In the genomic region with DNA sequence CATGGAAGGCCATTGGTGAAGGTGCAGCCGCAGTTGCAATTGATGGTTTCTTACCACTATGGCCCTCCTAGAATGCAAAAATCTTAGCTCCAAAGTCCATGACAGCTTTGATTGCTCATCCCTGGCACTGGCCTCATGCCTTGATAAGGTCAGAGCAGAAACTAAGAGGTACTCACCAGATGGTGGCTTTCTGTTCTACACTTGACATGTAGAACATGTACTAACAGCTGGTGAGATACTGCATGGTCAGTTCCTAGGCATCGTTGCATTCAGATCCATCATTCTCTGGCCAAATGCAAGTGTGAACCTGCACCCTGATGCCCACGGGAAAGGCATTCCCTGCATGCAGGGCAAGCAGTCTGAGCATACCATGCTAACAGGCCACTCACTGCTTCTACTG, we compare ENCODE assay signal across 19 mouse cellular contexts.
DNase-seq lines count a peak whose midpoint lies in the region; ATAC-seq and TF ChIP-seq lines count a peak whose summit lies in the region.
"Had no signal": no experiment of that assay in that cellular context is flagged by ENCODE, and none has a peak within 500 bp of the region (broad histone marks: within the 10 kb centered on the region; RNA-seq: fewer than 3 reads in every experiment).

No protein-coding gene starts in this region.

- no peak overlapping the region for H3K9ac ChIP-seq in kidney, embryonic 15.5 days
- H3K9ac ChIP-seq: liver, embryonic 12.5 days had no signal

- peaks cover 63% of the 10 kb centered on the region for H3K4me1 ChIP-seq in heart, embryonic 10.5 days
- H3K4me1 ChIP-seq in kidney, embryonic 15.5 days = peaks cover 62% of the 10 kb centered on the region

- TF ChIP-seq CTCF in C2C12 (IDR thresholded peaks at IDR 0.05; ENCODE audit: control insufficient read depth, insufficient read depth, insufficient read length) = no peak

- whole genome bisulfite sequencing in heart, embryonic 10.5 days = 69% methylated on average over 3 of the region's 3 CpGs
- WGBS in kidney, embryonic 15.5 days = 65% methylated on average over 3 of the region's 3 CpGs

- ATAC-seq in kidney, embryonic 15.5 days (replicated peaks; ENCODE audit: low FRiP score) = no peak
- ATAC-seq: activated CD4-positive, CD25-positive, alpha-beta regulatory T cell, adult 4 months; CD4-positive, CD25-positive, alpha-beta regulatory T cell, adult 4 months; hindbrain, postnatal 0 days; liver, embryonic 12.5 days; Patski had no signal

- no peaks in the 10 kb centered on the region for H3K9me3 ChIP-seq in heart, embryonic 10.5 days
- H3K9me3 ChIP-seq in kidney, embryonic 15.5 days (replicated peaks) = no peaks in the 10 kb centered on the region
- H3K9me3 ChIP-seq: hindbrain, embryonic 10.5 days; liver, embryonic 12.5 days had no signal

- no peaks in the 10 kb centered on the region for H3K79me2 ChIP-seq in C2C12 (ENCODE audit: control insufficient read depth, insufficient read depth)

- H3K36me3 ChIP-seq in heart, embryonic 10.5 days = no peaks in the 10 kb centered on the region
- H3K36me3 ChIP-seq in kidney, embryonic 15.5 days = no peaks in the 10 kb centered on the region
- no peaks in the 10 kb centered on the region for H3K36me3 ChIP-seq in C2C12 (ENCODE audit: control insufficient read depth, insufficient read depth)
- H3K36me3 ChIP-seq: hindbrain, embryonic 10.5 days; liver, embryonic 12.5 days had no signal

- no peak overlapping the region for H3K4me3 ChIP-seq in heart, embryonic 10.5 days
- no peak overlapping the region for H3K4me3 ChIP-seq in kidney, embryonic 15.5 days (replicated peaks)
- H3K4me3 ChIP-seq in C2C12 (ENCODE audit: insufficient read depth, poor library complexity, severe bottlenecking) = no peak overlapping the region
- H3K4me3 ChIP-seq: hindbrain, embryonic 10.5 days; liver, embryonic 12.5 days had no signal

- no peak overlapping the region for H3K4me2 ChIP-seq in kidney, embryonic 15.5 days
- H3K4me2 ChIP-seq: liver, embryonic 12.5 days had no signal

- H3K79me3 ChIP-seq in C2C12 (ENCODE audit: low read depth) = no peaks in the 10 kb centered on the region

- no peak overlapping the region for H3ac ChIP-seq in C2C12 (ENCODE audit: control insufficient read depth, insufficient read length, low read depth)

- H3K27me3 ChIP-seq in heart, embryonic 10.5 days (ENCODE audit: insufficient read depth, poor library complexity, severe bottlenecking) = no peaks in the 10 kb centered on the region
- no peaks in the 10 kb centered on the region for H3K27me3 ChIP-seq in kidney, embryonic 15.5 days
- H3K27me3 ChIP-seq in C2C12 (ENCODE audit: control insufficient read depth, insufficient read depth, insufficient read length) = no peaks in the 10 kb centered on the region
- H3K27me3 ChIP-seq: liver, embryonic 12.5 days; Patski had no signal

- DNase-seq in adrenal gland, adult 2 months = peak; percentile 50
- DNase-seq in adrenal gland, postnatal 4 days (ENCODE audit: low spot score in 2 of 2) = no peak
- no peak for DNase-seq in heart, embryonic 10.5 days (ENCODE audit: low spot score)
- DNase-seq in heart, postnatal 4 days = no peak
- DNase-seq in kidney, postnatal 4 days = no peak
- DNase-seq in layer of hippocampus, postnatal 14 days (ENCODE audit: low spot score in 2 of 2) = no peak
- DNase-seq: adrenal gland, postnatal 25 days; kidney, adult 2 months; kidney, postnatal 36 days; right cerebral cortex, postnatal 25 days; thymus, postnatal 36 days had no signal

- peak overlapping the region; percentile 29; the same call in 1 of the 2 replicates for H3K27ac ChIP-seq in heart, embryonic 10.5 days
- peak overlapping the region; percentile 30 for H3K27ac ChIP-seq in kidney, embryonic 15.5 days
- H3K27ac ChIP-seq: hindbrain, embryonic 10.5 days; hindbrain, postnatal 0 days; liver, embryonic 12.5 days had no signal

TF ChIP-seq in C2C12, 6 proteins besides CTCF, POLR2A, EP300 and RAD21:
- peak; percentile 68 for TF ChIP-seq MYOD1 (IDR thresholded peaks at IDR 0.05; ENCODE audit: control insufficient read depth, insufficient read length, low read depth)
- no peak for TF ChIP-seq USF1 (IDR thresholded peaks at IDR 0.05; ENCODE audit: low read depth)
